Mouse (Mus musculus) forebrain, embryonic 13.5 days (tissue): Measurements from ENCODE around the gene 4930449I24Rik. TPM values are rescaled to one million over a fixed set of nuclear protein-coding genes. Genes with fewer than 3 reads are reported as not detected.
"Not testable (repeated sequence)": the region's sequence is repeated elsewhere in the genome, so short reads cannot be mapped to it uniquely, and the experiment has no call there.

ENCODE experiments used
- ATAC-seq: fragments of 200-750 bp; cut with Nextera tagmentation; 2 replicates; pipeline ENCODE4 v1.8.0; 2017
- H3K27ac ChIP-seq: fragments of 300-500 bp; sonication (generic); 2 replicates; pipeline ENCODE4 v1.5.1; 2015; ENCODE audit warnings: inconsistent platforms, mild to moderate bottlenecking, moderate library complexity
- H3K27me3 ChIP-seq: fragments of 300-500 bp; sonication (generic); 2 replicates; pipeline ENCODE4 v1.6.1; 2015; ENCODE audit warnings: mild to moderate bottlenecking, inconsistent platforms
- H3K36me3 ChIP-seq: fragments of 300-500 bp; sonication (generic); 2 replicates; pipeline ENCODE4 v1.6.1; 2015; ENCODE audit warnings: mild to moderate bottlenecking, inconsistent platforms; ENCODE audit not compliant: poor library complexity, severe bottlenecking
- H3K4me1 ChIP-seq: fragments of 300-500 bp; sonication (generic); 2 replicates; pipeline ENCODE4 v1.6.1; 2015; ENCODE audit warnings: inconsistent platforms
- H3K4me2 ChIP-seq: fragments of 300-500 bp; sonication (generic); 2 replicates; pipeline ENCODE4 v1.6.1; 2015; ENCODE audit warnings: inconsistent platforms, mild to moderate bottlenecking, moderate library complexity
- H3K4me3 ChIP-seq: fragments of 300-500 bp; sonication (generic); 2 replicates; pipeline ENCODE4 v1.5.1; 2015; ENCODE audit warnings: mild to moderate bottlenecking, inconsistent platforms
- H3K9ac ChIP-seq: fragments of 300-500 bp; sonication (generic); 2 replicates; pipeline ENCODE4 v1.6.1; 2015; ENCODE audit warnings: mild to moderate bottlenecking, inconsistent platforms
- H3K9me3 ChIP-seq: fragments of 300-500 bp; sonication (generic); replicated peaks from 2 replicates; pipeline ENCODE4 v1.6.1; 2016; ENCODE audit warnings: inconsistent platforms
- WGBS: fragments of 180-500 bp; shearing (Covaris S2); methylation state at CpG from one replicate; pipeline ENCODE4 v1.1.7; 2015; 5-methylcytosine and 5-hydroxymethylcytosine counted together
- polyA plus RNA-seq: library from polyadenylated mRNA; unstranded; fragments of >200 nt; fragmentation: Nextera tagmentation; extraction: Ambion mirVana; gene quantifications from 2 replicates; pipeline ENCODE4 v1.2.1, GENCODE M21; 2015

4930449I24Rik gene
- polyA plus RNA-seq, 1 experiment from 2014 or later, result not detected

GRCm38 (mm10) chr5:146525501-146525900, 23.3 kb downstream of the 4930449I24Rik start, which contains the start of gene Gm3404:
Gene Gm3404 (plus strand): TSS chr5:146525801.
- not testable (repeated sequence) for H3K9ac ChIP-seq, H3K4me3 ChIP-seq, H3K36me3 ChIP-seq, H3K9me3 ChIP-seq, H3K4me2 ChIP-seq, H3K4me1 ChIP-seq, ATAC-seq, H3K27me3 ChIP-seq, H3K27ac ChIP-seq
- 93% methylated on average over 3 of the region's 3 CpGs for WGBS

- not testable (repeated sequence) for H3K9me3 ChIP-seq, H3K9ac ChIP-seq, ATAC-seq, H3K4me1 ChIP-seq, H3K4me3 ChIP-seq, H3K27me3 ChIP-seq, H3K36me3 ChIP-seq, H3K4me2 ChIP-seq, H3K27ac ChIP-seq
- WGBS, result 91% methylated on average over 3 of the region's 3 CpGs
Observed at GRCm38 (mm10) chr5:146537347-146537746, 35.1 kb downstream of the 4930449I24Rik start, which contains the start of gene Gm3409. Gene Gm3409 (plus strand): TSS chr5:146537647.

Other genes with a start within 250 kb of the 4930449I24Rik start
- 7.3 and 8.9 TPM in 2 replicates for gene Wasf3, start 117.4 kb upstream of the 4930449I24Rik start, polyA plus RNA-seq
- not detected in 2 replicates for gene Gm6408, start 20.4 kb upstream of the 4930449I24Rik start, polyA plus RNA-seq
- gene Gm6370, start 11.0 kb upstream of the 4930449I24Rik start, polyA plus RNA-seq, result not detected in 2 replicates
- gene Gm3402, start 11.7 kb downstream of the 4930449I24Rik start, polyA plus RNA-seq, result not detected in 2 replicates
- gene Gm3404, start 23.4 kb downstream of the 4930449I24Rik start, polyA plus RNA-seq, result not detected in 2 replicates
- gene Gm3409, start 35.2 kb downstream of the 4930449I24Rik start, polyA plus RNA-seq, result not detected in 2 replicates
- not detected in 2 replicates for gene Gm3415, start 53.7 kb downstream of the 4930449I24Rik start, polyA plus RNA-seq
- 6.0 and 6.7 TPM in 2 replicates for gene Gpr12, start 82.8 kb downstream of the 4930449I24Rik start, polyA plus RNA-seq